Mouse (Mus musculus) layer of hippocampus, adult 11-12 months (tissue): ENCODE data around the gene Slc24a3.

Source experiments
- DNase-seq: peaks from one replicate; pipeline ENCODE4 v3.0.0; 2022; ENCODE audit warnings: low spot score

Slc24a3 gene

DNA sequence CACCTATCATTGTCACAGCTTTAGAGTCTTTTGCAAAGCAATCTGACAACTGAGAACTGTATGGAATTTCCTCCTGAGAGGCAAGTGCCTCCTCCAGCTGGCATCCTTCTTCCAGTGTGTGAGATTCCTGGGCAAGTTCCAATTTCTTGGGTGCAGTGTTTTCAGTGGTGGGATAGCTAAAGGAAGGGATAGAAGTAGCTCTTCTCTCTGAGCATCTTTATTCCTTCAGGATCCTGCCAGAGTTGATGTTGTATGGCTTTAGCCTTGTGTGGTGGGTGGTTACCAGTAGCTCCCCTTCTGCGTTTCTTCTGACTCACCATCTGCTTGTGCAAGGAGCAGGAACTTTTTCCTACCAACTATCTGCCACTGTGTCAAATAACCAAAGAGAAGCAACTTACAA lies 516.6 kb downstream of the Slc24a3 start:
- DNase-seq, result peak; percentile 15

DNA sequence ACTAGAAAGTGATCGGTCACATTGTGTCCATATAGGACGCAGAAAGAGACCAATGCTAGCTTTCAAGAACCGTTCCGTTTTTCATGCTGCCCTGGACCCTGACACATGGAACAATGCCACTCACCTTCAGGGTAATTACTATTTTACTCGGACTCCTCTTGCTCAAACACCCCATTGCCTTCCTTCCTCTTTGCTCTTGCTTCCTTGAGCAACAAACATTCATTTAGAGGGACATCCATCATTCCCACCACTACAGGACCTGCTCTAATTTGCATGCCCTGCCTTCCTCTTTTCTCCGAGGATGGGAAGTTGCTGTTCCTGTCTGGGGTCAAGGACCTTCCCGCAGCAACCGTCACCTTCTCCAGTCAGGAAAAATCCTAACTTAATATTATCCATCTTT lies 517.3 kb downstream of the Slc24a3 start:
- DNase-seq, result no peak

DNA sequence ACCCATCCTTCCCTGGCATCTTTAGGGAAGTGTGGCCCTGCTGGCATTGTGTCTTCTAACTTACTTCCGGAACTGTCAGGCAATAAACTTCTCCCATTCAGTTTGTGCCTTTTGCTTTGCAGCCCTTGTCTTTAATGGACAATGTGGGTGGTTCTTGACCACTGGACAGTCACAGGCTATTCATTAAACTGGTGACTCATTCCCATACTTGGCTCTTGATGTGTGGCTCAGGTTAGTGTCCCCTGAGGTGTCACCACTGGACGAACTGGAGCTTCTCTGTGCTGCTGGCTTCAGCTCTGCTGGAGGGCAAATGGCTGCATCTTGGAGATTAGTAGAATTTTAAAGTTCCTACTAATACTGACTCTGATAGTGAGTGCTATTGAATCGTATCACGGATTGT lies 518.5 kb downstream of the Slc24a3 start:
- DNase-seq, result no peak

DNA sequence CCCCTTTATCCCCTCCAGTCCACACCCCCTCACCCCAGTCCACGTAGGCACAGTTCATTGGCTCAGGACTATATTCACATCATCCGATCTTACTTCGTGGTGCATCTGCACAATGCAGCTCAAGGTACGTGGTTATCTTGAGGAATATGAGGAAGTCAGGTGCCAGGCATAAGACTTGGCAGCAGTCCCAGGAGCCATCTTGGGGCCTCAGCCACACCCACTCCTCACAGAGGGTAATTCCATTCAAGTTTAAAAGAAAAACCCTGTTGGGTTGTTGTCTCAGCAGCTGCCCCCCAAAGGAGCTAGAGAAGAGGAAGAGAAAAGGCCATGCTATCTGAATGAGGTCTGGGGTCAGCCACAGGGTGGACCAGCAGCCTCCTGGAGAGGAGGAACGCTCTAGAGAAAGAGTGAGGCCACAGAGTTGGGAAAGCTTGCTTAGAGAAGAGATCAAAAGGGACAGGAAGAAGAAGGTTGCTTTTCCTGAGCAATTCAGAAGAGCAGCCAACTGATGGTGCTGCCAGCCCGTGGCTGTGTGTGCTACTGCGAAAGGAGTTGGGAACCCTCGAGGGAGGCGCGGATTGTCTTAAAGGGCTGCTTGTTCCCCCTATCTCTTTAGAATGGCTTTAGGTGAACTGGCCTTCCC lies 523.9 kb downstream of the Slc24a3 start:
- no peak for DNase-seq
